Mouse (Mus musculus) bone marrow, adult 2 months (tissue): ENCODE data around the gene Nell2.

Experiments
- CTCF ChIP-seq: fragments of 200-500 bp; IDR thresholded peaks from 2 replicates; pipeline ENCODE4 v1.5.1; 2011; ENCODE audit warnings: low read length, control low read depth; ENCODE audit not compliant: control insufficient read depth, insufficient read depth
- POLR2A ChIP-seq: fragments of 200-500 bp; IDR thresholded peaks from 2 replicates; pipeline ENCODE4 v1.6.1; 2011; ENCODE audit warnings: low read depth, mild to moderate bottlenecking, control low read depth, low read length, borderline replicate concordance; ENCODE audit not compliant: control insufficient read depth

- TF ChIP-seq POLR2A: no peak
- no peak for TF ChIP-seq CTCF
Measured at GRCm38 (mm10) chr15:95390347-95390746, 138.0 kb downstream of the Nell2 start.
